Mouse (Mus musculus) heart, embryonic 11.5 days (tissue): ENCODE results near the gene Gabbr2. TPM values are rescaled to one million over a fixed set of nuclear protein-coding genes. Genes with fewer than 3 reads are reported as not detected.

Source experiments
- ATAC-seq: fragments of 200-750 bp; cut with Nextera tagmentation; replicated peaks from 2 replicates; pipeline ENCODE4 v1.8.0; 2017; ENCODE audit warnings: moderate library complexity; ENCODE audit not compliant: insufficient number of reproducible peaks, low FRiP score, low TSS enrichment
- H3K27ac ChIP-seq: fragments of 300-500 bp; sonication (generic); 2 replicates; pipeline ENCODE4 v1.5.1; 2014; ENCODE audit warnings: mild to moderate bottlenecking, low read depth, low read length
- H3K27me3 ChIP-seq: fragments of 300-500 bp; sonication (generic); 2 replicates; pipeline ENCODE4 v1.6.1; 2014; ENCODE audit warnings: mild to moderate bottlenecking, low read length, mixed read lengths; ENCODE audit not compliant: control insufficient read depth, insufficient read depth
- H3K36me3 ChIP-seq: fragments of 300-500 bp; sonication (generic); 2 replicates; pipeline ENCODE4 v1.6.1; 2014; ENCODE audit warnings: mild to moderate bottlenecking, low read length, moderate library complexity, mixed read lengths; ENCODE audit not compliant: control insufficient read depth, insufficient read depth
- H3K4me1 ChIP-seq: fragments of 300-500 bp; sonication (generic); 2 replicates; pipeline ENCODE4 v1.6.1; 2014; ENCODE audit warnings: low read length; ENCODE audit not compliant: control insufficient read depth, insufficient read depth
- H3K4me2 ChIP-seq: fragments of 300-500 bp; sonication (generic); 2 replicates; pipeline ENCODE4 v1.6.1; 2014; ENCODE audit warnings: mild to moderate bottlenecking, moderate library complexity
- H3K4me3 ChIP-seq: fragments of 300-500 bp; sonication (generic); 2 replicates; pipeline ENCODE4 v1.5.1; 2014; ENCODE audit warnings: low read depth, low read length
- H3K9ac ChIP-seq: fragments of 300-500 bp; sonication (generic); 2 replicates; pipeline ENCODE4 v1.6.1; 2014; ENCODE audit warnings: mild to moderate bottlenecking, low read depth, low read length, moderate library complexity
- H3K9me3 ChIP-seq: fragments of 300-500 bp; sonication (generic); replicated peaks from 2 replicates; pipeline ENCODE4 v1.6.1; 2016; ENCODE audit warnings: low read length; ENCODE audit not compliant: control insufficient read depth
- WGBS: fragments of 180-500 bp; shearing (Covaris S2); extraction: QIAGEN DNeasy Blood & Tissue Kit; methylation state at CpG from one replicate; pipeline ENCODE4 v1.1.7; 2014; ENCODE audit not compliant: insufficient replicate concordance; 5-methylcytosine and 5-hydroxymethylcytosine counted together
- polyA plus RNA-seq: library from polyadenylated mRNA; unstranded; fragments of >200 nt; fragmentation: Nextera tagmentation; extraction: Ambion mirVana; gene quantifications from 2 replicates; pipeline ENCODE4 v1.2.1, GENCODE M21; 2014

The Gabbr2 gene
- polyA plus RNA-seq, 1 experiment from 2014 or later: 0.13 TPM

- Histone ChIP-seq H3K36me3 (no peaks in the 10 kb centered on the region), H3K27me3 (no peaks in the 10 kb centered on the region), H3K4me2 (no peak overlapping the region), H3K27ac (no peak overlapping the region), H3K9ac (no peak overlapping the region), H3K9me3 (no peaks in the 10 kb centered on the region), H3K4me1 (peaks cover 6% of the 10 kb centered on the region; the same call in 1 of the 2 replicates), H3K4me3 (no peak overlapping the region)
- 71% methylated on average over 4 of the region's 4 CpGs for WGBS
- no peak for ATAC-seq
These were observed 281.1 kb downstream of the Gabbr2 start for GRCm38 (mm10) chr4:46710523-46710922.

DNA sequence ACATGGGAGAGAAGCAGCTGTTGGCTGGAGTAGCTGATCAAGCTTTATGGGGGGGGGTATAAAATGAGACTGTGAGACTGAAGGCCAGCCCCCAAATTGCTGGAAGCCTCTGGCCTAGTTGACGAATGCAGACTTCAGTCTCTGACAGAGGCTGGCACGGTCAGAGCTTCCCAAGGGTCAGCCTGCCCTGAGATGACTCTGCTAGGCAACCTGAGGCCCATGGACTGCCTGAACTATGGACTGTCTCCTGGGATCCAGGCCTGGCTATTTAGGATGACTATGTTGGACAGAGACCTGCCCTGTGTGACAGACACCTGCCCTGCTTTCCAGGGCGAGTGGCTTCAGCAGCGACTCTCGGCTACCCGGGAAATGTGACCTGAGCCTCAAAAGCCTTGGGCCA lies 281.7 kb downstream of the Gabbr2 start:
- Histone ChIP-seq H3K4me3 (no peak overlapping the region), H3K9me3 (no peaks in the 10 kb centered on the region), H3K27me3 (no peaks in the 10 kb centered on the region), H3K9ac (no peak overlapping the region), H3K4me2 (no peak overlapping the region), H3K36me3 (no peaks in the 10 kb centered on the region), H3K27ac (no peak overlapping the region), H3K4me1 (peaks cover 6% of the 10 kb centered on the region; the same call in 1 of the 2 replicates)
- WGBS: 66% methylated on average over 6 of the region's 6 CpGs
- no peak for ATAC-seq

DNA sequence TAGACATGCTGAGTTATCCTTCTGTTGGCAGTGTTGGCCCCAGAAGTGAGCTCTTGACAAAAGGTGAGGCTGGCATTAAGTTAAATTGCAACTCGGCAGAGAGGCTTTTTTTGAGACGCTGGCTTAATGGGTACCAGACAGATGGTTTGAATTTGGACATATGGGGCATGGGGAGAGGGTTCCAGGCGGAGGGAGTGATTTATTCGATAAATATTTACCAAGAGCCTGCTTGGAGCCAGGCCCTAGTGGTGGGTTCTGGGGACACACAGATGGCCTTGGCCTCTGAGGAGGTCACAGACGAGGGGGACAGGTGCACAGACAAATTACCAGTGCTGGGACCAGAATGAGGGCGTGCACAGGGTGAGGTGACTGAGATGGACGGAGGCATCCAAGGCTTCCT lies 282.2 kb downstream of the Gabbr2 start:
- no peak overlapping the region for H3K4me3 ChIP-seq
- H3K9me3 ChIP-seq: no peaks in the 10 kb centered on the region
- peaks cover 6% of the 10 kb centered on the region; the same call in 1 of the 2 replicates for H3K4me1 ChIP-seq
- no peaks in the 10 kb centered on the region for H3K27me3 ChIP-seq
- WGBS: 85% methylated on average over 7 of the region's 7 CpGs
- no peak overlapping the region for H3K27ac ChIP-seq
- no peak overlapping the region for H3K4me2 ChIP-seq
- no peak overlapping the region for H3K9ac ChIP-seq
- no peak for ATAC-seq
- H3K36me3 ChIP-seq: no peaks in the 10 kb centered on the region

- Histone ChIP-seq H3K4me1 (peaks cover 6% of the 10 kb centered on the region; the same call in 1 of the 2 replicates), H3K9me3 (no peaks in the 10 kb centered on the region), H3K4me2 (no peak overlapping the region), H3K9ac (no peak overlapping the region), H3K27ac (no peak overlapping the region), H3K36me3 (no peaks in the 10 kb centered on the region), H3K27me3 (no peaks in the 10 kb centered on the region), H3K4me3 (no peak overlapping the region)
- WGBS: 80% methylated on average over 12 of the region's 12 CpGs
- ATAC-seq: no peak
These were observed 285.9 kb downstream of the Gabbr2 start for GRCm38 (mm10) chr4:46705739-46706138.

DNA sequence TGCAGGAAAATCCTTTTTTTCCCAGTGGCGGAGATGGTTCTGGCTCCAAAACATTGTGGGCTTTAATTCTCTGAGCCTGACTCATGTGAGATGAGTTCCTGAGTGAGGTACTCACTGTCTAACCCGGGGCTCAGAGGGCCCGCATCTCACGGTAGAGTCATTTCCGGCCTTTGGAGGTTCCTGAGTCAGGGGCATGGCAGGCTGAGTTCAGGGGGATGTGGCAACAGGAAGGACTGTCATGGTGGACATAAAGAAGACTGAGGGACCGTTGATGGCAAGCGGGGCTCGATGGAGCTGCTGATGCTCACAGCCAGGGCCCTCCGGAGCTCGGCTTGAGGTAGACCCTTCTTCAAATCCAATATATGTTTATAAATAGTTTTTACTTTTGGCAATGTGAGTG lies 288.5 kb downstream of the Gabbr2 start:
- H3K27me3 ChIP-seq: no peaks in the 10 kb centered on the region
- 85% methylated on average over 10 of the region's 10 CpGs for WGBS

DNA sequence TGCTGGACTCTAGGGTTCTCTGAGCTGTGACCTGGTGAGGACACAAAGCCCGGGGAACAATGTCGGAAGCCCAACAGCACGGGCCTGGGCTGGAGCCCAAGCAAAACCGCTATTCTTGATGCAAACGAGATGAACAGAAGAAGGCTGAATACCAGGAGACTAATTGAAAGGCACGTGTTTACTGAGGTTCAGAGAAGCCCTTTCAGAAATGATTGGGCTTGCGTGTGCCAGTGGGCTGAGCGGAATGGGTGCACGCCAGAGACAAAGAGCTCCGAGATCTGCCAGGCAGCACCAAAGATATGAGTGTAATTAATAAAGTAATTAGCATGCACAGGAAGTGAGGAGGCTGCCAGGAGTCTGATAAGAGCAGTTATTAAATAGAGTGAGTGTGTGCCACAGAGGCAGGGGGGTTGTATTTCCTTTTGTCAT lies 291.4 kb downstream of the Gabbr2 start:
- H3K27me3 ChIP-seq: no peaks in the 10 kb centered on the region
- no peak for ATAC-seq
- no peaks in the 10 kb centered on the region for H3K36me3 ChIP-seq
- no peak overlapping the region for H3K4me3 ChIP-seq
- no peaks in the 10 kb centered on the region for H3K9me3 ChIP-seq
- H3K27ac ChIP-seq: no peak overlapping the region
- H3K4me1 ChIP-seq: no peaks in the 10 kb centered on the region
- no peak overlapping the region for H3K4me2 ChIP-seq
- WGBS: 81% methylated on average over 10 of the region's 10 CpGs
- no peak overlapping the region for H3K9ac ChIP-seq

More for the DNA sequence above, 288.5 kb downstream of the Gabbr2 start:
- Histone ChIP-seq H3K9me3 (no peaks in the 10 kb centered on the region), H3K9ac (no peak overlapping the region), H3K4me1 (peaks cover 6% of the 10 kb centered on the region; the same call in 1 of the 2 replicates), H3K36me3 (no peaks in the 10 kb centered on the region), H3K4me3 (no peak overlapping the region), H3K27ac (no peak overlapping the region), H3K4me2 (no peak overlapping the region)
- no peak for ATAC-seq

- H3K4me2 ChIP-seq: no peak overlapping the region
- no peaks in the 10 kb centered on the region for H3K4me1 ChIP-seq
- no peak overlapping the region for H3K4me3 ChIP-seq
- H3K9me3 ChIP-seq: no peaks in the 10 kb centered on the region
- H3K27ac ChIP-seq: no peak overlapping the region
- no peak for ATAC-seq
- no peaks in the 10 kb centered on the region for H3K27me3 ChIP-seq
- H3K36me3 ChIP-seq: no peaks in the 10 kb centered on the region
- no peak overlapping the region for H3K9ac ChIP-seq
- WGBS: 52% methylated on average over 6 of the region's 6 CpGs
These were observed 295.2 kb downstream of the Gabbr2 start for GRCm38 (mm10) chr4:46696467-46696866.

DNA sequence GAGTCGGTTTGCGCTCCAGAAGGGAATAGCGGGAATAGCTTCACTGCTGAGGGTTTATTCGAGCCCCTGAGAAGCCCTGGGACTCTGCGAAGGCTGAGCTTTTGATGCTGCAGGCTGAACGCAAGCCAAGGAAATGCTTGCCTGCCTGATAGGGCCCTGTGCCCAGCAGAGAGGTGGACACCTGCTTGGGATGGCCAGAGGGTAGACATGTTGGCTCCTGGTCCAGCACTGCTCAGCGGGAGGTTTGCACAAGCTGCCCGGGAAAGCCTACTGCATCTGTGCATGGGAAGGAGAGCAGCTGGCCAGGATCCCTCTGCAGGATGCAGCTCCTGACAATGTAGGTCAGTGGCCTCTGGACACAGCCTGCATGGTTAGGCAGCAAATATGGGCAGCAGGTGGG lies 301.1 kb downstream of the Gabbr2 start:
- no peak for ATAC-seq
- no peak overlapping the region for H3K4me3 ChIP-seq
- H3K4me1 ChIP-seq: no peaks in the 10 kb centered on the region
- WGBS: 83% methylated on average over 8 of the region's 8 CpGs
- peaks cover 11% of the 10 kb centered on the region for H3K27me3 ChIP-seq
- H3K9ac ChIP-seq: no peak overlapping the region
- no peaks in the 10 kb centered on the region for H3K9me3 ChIP-seq
- H3K4me2 ChIP-seq: no peak overlapping the region
- H3K36me3 ChIP-seq: no peaks in the 10 kb centered on the region
- H3K27ac ChIP-seq: no peak overlapping the region

DNA sequence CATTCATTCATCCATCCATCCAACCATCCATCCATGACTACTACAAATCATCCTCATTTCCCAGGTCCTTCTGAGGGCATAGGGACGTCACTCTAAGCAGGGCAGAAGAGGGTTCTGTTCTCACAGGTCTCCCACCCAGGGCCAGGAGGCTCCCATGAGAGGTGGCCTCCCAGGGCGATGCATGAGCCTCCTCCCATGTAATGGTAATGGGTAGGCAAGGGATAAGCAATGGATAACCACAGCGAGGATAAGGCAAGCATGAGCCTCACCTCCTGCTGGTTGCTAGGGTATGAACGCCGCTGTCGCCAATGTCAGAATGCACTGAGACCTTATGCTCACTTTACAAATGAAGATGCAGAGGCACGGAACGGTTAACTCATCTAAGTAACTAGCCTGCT lies 301.7 kb downstream of the Gabbr2 start:
- Histone ChIP-seq H3K27ac (no peak overlapping the region), H3K4me1 (no peaks in the 10 kb centered on the region), H3K9me3 (no peaks in the 10 kb centered on the region), H3K4me2 (no peak overlapping the region), H3K36me3 (no peaks in the 10 kb centered on the region), H3K9ac (no peak overlapping the region), H3K4me3 (no peak overlapping the region), H3K27me3 (peaks cover 11% of the 10 kb centered on the region)
- 74% methylated on average over 8 of the region's 8 CpGs for WGBS
- no peak for ATAC-seq
